Mouse (Mus musculus) liver, adult 2 months (tissue): ENCODE measurements around the gene Fam117b.

Experiments
- CTCF ChIP-seq: fragments of 200-500 bp; IDR thresholded peaks from 2 replicates; pipeline ENCODE4 v1.5.1; 2011; ENCODE audit warnings: low read depth, low read length, control low read depth
- POLR2A ChIP-seq: fragments of 200-500 bp; IDR thresholded peaks from 2 replicates; pipeline ENCODE4 v1.6.1; 2011; ENCODE audit warnings: low read length, control low read depth; ENCODE audit not compliant: insufficient read depth; ENCODE audit errors: extremely low read depth

DNA sequence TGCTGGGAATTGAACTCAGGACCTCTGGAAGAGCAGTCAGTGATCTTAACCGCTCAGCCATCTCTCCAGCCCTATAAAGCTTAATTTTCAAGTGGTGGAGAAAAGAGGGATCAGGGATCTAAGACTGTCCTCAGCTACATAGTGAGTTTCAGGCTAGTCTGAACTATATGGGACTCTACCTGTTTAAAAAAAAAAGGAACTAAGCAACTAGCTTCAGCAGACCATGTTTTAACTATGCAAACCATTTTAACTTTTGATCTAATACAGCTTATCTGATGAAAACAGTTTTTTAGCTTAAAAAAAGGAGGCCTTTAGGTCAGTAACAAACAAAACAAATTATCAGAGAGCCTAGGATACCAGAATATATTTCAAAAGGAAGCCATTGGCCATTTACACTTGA lies 1.9 kb upstream of the Fam117b start:
- TF ChIP-seq POLR2A (no peak), CTCF (no peak)
